Mouse (Mus musculus): ENCODE measurements around the gene Rilpl1.
"Not testable (repeated sequence)": the region's sequence is repeated elsewhere in the genome, so short reads cannot be mapped to it uniquely, and the experiment has no call there.

The Rilpl1 gene

GRCm38 (mm10) chr5:124529697-124530096 is 1.5 kb downstream of the Rilpl1 start:
- DNase-seq (ENCODE audit: low spot score in 2 of 2), result peak; percentile 32 to 38

GRCm38 (mm10) chr5:124529191-124529651 is 2.0 kb downstream of the Rilpl1 start:
- DNase-seq (ENCODE audit: low spot score in 2 of 2), result peak; percentile 44 to 48

- DNase-seq (ENCODE audit: low spot score in 2 of 2), result peak; percentile 58 to 72
Observed at GRCm38 (mm10) chr5:124528791-124529190, 2.4 kb downstream of the Rilpl1 start.

- no peak for DNase-seq (ENCODE audit: low spot score in 2 of 2)
Observed at GRCm38 (mm10) chr5:124528351-124528750, 2.8 kb downstream of the Rilpl1 start.

GRCm38 (mm10) chr5:124524943-124525342 is 6.2 kb downstream of the Rilpl1 start:
- no peak for DNase-seq (ENCODE audit: low spot score in 2 of 2)

DNA sequence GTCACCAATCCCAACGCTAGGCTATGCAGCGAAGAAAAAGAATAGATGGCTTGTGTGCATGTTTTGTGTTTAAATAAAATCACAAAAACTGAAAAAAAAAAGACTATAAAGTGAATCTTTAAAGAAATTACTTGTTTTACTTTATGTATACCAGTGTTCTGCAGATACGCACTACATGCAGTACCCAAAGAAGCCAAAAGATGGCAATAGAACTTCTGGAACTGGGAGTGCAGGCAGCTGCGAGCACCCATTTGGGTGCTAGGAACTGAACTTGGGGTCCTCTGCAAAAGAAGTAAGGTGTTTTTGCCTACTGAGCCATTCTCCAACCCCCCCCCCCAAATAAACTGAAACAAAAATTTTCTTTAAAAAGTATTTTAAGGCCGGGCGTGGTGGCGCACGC is 8.2 kb downstream of the Rilpl1 start:
- DNase-seq (ENCODE audit: low spot score in 2 of 2), result no peak

DNA sequence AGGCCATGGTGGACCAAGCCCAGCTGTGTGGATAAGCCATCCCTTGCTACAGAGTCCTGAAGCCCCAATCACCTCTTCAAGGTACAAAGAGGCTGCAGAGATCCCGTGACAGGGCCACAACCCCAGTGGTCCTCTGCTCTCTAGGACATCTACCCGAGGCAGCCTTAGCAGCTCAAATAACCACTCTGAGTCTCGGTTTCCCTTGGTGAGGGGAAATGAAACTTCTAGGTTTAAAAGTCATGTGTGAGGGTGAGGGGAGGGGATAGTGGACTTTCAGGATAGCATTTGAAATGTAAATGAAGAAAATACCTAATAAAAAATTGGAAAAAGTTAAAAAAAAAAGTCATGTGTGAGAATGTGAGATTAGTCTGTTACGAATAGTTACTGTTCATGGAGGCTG is 9.6 kb downstream of the Rilpl1 start:
- no peak for DNase-seq (ENCODE audit: low spot score in 2 of 2)

DNA sequence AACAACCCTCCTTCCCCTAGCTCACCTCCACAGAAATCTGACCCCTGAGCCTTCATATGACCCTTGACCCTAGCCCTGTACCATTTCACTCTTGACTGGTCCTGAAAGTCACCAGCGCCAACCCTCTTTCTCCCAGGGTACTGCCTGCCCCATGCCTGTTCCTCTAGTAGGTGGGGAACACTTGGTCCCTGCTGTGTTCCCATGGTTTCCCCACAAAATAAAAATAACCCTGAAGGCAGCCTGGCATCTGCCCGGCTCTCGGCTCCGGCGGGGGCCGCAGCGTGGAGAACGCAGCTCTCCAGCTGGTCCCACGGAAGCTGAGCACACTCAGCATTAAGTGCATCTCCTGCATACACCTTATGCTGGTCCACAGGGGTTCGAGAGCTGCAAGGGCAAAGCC is 12.5 kb downstream of the Rilpl1 start:
- no peak for DNase-seq (ENCODE audit: low spot score in 2 of 2)

GRCm38 (mm10) chr5:124515789-124516188 is 15.4 kb downstream of the Rilpl1 start:
- DNase-seq (ENCODE audit: low spot score in 2 of 2), result no peak

DNA sequence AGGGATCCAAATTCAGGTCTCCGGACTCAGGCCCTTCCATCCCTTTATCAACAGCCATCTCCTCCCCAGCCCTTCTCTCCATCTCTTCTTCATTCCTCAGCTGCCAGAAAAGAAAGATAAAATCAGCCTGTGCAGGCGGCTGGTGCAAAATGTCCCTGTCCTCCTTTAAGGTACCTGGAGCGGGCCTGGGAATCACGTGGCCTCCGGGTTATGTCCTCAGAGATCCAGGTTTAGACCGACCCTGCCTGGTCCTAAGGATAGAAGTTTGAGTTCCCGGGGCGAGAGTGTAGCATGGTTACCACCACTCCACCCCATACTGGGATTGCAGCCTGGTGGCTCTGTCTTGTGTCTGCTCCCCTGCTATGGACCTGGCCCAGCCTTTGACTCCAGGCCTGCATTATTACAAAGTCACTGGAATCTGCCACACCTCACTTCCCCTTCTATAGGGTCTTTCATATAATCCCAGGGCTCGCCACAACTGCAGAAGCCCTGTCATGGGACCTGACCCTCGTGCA is 20.6 kb downstream of the Rilpl1 start:
- no peak for DNase-seq (ENCODE audit: low spot score in 2 of 2)

DNA sequence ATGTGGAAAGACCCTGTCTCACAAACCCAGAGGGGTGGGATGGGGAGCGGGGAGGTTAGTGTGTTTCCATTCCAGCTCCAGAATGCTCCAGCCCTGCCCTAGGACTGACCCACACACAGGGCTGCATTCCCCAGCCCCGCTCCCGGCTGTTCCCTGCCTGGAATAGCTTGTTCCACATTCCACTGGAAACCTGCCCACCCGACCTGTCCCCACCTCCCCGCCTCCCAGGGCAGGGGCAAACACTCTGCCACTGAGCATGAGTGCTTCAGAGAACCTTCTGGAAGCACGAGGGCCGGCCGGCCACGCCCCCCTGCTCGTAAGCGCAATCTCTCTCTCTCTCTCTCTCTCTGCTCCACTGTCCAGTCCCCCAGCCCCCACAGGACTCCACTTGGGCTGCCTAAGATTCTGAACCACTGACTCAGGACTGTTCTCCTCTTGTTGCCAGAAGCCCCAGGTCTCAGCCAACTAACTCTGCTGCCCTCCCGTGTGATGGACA is 21.4 kb downstream of the Rilpl1 start:
- peak; percentile 78 to 84 for DNase-seq (ENCODE audit: low spot score in 2 of 2)

DNA sequence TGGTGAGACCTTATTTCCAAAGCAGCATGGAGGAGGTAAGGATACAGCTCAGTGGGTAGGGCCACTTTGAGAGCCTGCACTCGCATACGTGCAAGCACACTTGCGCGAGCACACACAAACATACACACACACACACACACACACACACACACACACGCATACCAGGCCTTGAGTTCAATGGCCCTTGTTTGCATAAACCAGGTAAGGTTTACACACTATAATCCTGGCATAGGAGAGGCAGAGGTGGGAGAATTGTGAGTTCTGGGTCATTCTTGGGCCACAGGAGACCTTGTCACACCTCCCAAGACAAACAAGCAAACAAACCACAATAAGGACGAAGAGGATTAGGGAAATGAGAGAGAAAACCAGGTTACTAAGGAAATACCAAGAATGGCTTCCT is 22.0 kb downstream of the Rilpl1 start:
- no peak for DNase-seq (ENCODE audit: low spot score in 2 of 2)

- peak; percentile 70 to 73 for DNase-seq (ENCODE audit: low spot score in 2 of 2)
Observed at GRCm38 (mm10) chr5:124506731-124507359, 24.3 kb downstream of the Rilpl1 start.

GRCm38 (mm10) chr5:124505235-124505634 is 26.0 kb downstream of the Rilpl1 start:
- DNase-seq (ENCODE audit: low spot score in 2 of 2), result no peak

DNA sequence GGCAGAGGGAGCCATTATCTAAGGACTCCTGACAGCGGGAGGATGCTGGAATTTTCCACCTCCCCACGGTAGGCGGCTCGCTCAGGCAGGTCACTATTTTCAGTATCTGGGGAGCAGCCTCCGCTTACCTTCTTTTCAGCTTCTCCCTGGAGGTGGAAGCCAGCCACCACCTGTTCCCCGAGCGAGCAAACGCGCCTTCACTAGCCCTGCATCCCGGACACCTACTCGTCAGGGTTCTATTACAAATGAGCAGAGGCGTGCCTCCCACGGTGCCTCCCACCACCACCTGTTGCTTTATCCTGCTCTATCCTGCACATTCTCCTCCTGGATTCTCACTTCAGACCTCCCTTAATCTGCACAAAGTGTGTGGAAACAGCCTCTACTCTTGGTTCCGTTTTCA is 27.4 kb downstream of the Rilpl1 start:
- DNase-seq (ENCODE audit: low spot score in 2 of 2), result no peak

GRCm38 (mm10) chr5:124501541-124501940 is 29.6 kb downstream of the Rilpl1 start:
- DNase-seq (ENCODE audit: low spot score in 2 of 2), result no peak

- DNase-seq (ENCODE audit: low spot score in 2 of 2), result peak; percentile 43 to 65
Observed at GRCm38 (mm10) chr5:124500573-124500972, 30.6 kb downstream of the Rilpl1 start.

DNA sequence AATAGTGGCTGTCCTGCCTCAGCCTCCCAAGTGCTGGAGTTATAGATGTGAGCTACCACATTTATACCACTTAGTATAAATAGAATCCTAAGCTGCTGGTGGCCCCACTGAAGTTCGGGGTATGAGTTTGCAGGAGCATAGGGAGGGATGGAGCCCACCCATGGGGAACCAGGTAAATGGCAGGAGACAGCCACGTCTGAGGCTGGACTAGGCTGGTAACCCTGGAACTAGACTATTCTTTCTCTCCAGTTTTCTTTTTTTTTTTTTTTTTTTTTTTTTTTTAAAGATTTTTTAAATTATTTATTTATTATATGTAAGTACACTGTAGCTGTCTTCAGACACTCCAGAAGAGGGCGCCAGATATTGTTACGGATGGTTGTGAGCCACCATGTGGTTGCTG is 31.2 kb downstream of the Rilpl1 start:
- DNase-seq (ENCODE audit: low spot score in 2 of 2), result not testable (repeated sequence)

- DNase-seq (ENCODE audit: low spot score in 2 of 2), result no peak
Observed at GRCm38 (mm10) chr5:124499001-124499400, 32.2 kb downstream of the Rilpl1 start.

GRCm38 (mm10) chr5:124498221-124498876 is 32.8 kb downstream of the Rilpl1 start:
- DNase-seq (ENCODE audit: low spot score in 2 of 2), result peak; percentile 83 to 84

DNA sequence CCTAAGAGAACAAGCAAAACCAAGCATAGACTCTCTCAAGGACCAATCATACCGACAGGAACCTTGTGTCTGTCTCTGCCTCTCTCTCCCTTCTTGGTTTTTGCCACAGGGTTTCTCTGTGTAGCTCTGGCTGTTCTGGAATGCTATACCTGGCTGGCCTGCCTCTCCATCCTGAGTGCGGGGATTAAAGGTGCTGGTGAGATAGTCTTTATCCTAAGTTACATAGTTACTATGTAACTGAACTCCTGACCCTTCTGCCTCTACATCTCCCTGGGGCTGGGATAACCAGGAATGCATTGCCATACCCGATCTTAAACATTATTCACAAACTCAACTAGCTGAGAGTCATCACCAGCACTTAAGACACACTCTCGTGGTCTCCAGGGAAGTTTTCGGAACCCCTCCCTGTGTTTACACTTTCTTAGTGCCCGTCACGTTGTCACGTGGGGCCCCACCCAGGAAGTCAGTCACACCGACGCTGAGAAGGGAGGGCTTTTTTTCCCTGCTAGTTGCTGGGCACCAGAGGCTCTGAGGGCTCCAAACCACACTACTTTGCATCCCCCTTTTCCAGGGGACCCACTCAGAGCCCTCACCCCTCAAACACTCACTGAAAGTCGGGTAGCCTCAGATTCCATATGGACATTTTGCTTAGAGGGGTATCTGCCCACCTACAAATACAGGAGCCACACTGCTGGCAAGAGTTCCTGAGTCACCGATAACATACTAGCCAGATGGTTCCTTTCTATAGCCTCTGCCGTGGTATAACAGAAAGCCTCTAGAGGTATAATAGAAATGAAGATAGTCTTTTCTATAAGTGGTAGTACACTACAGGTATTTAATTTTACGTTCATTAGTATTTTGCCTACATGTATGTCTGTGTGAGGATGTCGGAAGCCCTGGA is 34.3 kb downstream of the Rilpl1 start:
- DNase-seq (ENCODE audit: low spot score in 2 of 2), result no peak

DNA sequence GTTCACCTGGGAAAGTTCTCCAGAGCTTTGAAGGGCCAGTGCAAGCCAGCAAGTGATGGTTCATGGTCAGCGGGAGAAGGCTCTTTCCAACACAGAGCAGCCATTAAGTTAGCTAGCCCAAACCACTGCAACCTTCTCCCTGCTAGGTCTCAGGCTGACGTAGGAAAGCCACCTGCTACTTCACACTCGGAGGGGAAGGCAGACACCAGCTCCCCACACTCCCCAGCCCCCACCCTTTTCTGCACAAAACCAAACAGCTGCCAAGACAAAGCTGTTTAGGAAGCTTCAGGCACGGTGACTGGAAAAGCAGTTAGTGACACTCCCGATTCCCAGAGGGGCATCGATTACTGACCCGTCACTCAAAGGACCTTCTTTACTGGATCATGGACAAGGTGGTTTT is 35.6 kb downstream of the Rilpl1 start:
- no peak for DNase-seq (ENCODE audit: low spot score in 2 of 2)
